Mouse (Mus musculus) thymus, postnatal 10 days (tissue): ENCODE data around the gene Ankdd1b.

Experiments
- DNase-seq, 2 experiments: peaks; one replicate each; pipeline ENCODE4 v3.0.0; 2021; ENCODE audit warnings: low spot score in 2 of 2

Ankdd1b gene

DNA sequence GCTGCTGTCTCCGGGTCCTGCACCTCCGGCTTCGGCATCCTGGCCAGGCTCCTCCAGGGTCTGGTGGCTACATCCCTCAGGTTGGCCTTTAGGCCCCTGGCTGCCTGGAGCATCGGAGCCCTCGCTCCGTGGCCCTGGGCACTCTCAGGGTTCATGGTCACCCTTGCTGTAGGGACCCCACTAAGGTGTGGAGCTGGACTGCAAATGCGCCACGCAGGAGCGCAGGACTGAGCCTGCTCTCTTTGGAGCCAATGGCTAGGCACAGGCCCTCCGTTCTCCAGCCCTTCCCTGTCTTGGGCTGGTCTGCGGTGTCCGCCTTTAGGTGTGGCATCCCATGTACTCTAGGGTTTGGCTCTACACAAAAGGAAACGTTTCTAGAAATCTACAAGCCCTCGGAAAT is at the start of gene Ankdd1b:
Gene Ankdd1b (minus strand): TSS at position 242 of the 400 bp plus-strand sequence.
- DNase-seq, result no peak

DNA sequence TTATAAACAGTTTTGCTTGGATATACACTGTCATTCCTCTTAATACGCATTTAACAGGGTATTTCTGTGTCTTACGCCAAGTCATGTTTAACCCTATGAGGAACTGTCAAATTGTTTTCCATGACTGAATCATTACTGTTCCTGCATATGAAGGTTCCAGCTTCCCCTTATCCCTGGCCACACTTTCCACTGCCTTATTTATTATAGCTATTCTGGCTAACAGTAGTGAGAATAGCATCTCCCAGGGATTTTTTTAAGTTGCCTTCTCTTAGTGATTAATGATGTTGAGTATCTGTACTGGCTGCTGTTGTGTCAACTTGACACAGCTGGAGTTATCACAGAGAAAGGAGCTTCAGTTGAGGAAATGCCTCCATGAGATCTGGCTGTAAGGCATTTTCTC is 46.3 kb upstream of the Ankdd1b start:
- no peak for DNase-seq

DNA sequence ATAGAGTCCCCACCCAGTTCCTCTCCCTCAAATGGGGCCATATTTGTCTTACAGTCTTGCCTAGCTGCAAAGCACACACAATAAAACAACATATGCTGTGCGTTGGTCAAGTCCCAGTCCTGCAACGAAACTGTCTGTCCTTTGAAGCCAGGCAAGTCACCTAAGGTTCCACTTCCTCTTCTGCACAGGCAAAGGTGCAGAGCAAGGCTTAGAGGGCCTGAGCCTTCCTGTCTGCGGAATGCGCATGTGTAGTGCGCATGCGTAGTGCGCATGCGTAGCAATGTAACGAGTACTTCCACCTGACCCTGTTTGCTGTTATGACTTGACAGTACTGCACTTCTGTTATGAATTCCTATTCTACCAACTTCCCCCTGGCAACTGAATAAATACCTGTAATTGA is 45.3 kb upstream of the Ankdd1b start:
- no peak for DNase-seq

DNA sequence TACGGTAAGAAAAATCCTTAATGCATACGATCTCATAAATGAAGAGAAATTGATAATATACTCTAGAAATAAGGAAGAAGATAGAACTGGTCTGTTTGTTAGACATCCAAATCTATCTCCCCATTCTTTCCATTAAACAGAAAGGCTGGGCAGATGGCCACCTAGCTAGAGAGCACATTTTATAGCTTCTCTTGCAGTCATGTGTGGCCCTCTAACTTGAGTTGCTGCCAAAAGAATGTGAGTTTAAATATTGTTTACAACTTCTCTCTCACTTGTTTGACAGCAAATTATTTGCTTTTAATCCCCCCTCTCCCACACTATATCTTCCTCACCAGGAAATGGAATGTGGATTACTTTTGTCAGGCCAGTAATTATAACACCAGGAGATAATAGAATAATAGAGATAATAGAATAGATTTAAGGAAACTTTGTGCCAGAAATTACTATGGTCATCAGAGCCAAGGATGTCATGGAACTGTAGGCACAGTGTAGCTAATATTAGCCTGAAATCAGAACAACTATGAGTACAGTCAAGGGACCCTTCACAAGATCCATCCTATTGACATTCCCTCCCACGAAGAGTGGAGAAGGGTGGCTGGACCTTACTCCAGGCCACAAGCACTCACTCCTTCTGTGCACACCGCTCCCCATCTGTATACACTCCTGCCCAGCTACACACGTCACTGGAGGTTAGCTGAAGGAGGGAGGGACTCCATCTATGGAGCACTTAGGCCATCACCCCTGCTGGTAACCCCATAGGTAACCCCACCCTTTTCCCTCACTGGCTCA is 43.4 kb upstream of the Ankdd1b start:
- DNase-seq, result no peak

DNA sequence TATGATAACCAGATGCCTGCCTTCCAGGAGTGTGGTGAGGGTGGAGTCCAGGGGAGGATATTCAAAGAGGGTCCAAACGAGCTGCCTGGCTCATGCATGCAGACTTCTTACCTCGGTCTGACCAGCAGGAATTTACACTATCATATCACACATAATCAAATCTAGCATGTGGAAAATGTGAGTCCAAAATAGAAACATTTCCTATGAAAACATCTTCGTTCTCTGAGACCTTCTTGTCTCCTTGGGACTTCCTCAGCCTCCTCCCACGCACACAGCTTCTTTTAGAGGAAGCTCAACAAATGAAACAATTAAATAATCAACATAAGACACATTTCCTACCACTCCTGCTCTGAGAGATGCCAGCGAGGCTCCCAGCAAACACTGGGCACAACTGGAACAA is 40.9 kb upstream of the Ankdd1b start:
- DNase-seq, result no peak

DNA sequence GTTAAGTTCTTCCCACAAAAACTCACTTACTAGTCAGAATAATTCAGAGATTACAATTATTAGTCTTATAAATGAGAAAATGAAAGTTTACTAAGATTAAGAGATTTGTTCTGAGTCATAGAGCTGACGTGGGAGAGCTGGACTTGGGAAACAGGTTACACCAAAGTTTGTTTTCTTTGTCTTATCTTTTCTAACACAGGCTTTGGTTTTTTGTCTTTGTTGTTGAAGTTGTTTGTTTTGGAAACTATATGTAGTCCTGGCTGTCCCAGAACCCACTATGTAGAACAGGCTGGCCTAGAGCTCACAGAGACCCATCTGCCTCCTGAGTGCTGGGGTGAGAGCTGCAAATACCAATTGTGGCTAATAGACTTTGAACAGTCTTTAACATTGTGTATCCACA is 40.3 kb upstream of the Ankdd1b start:
- no peak for DNase-seq

DNA sequence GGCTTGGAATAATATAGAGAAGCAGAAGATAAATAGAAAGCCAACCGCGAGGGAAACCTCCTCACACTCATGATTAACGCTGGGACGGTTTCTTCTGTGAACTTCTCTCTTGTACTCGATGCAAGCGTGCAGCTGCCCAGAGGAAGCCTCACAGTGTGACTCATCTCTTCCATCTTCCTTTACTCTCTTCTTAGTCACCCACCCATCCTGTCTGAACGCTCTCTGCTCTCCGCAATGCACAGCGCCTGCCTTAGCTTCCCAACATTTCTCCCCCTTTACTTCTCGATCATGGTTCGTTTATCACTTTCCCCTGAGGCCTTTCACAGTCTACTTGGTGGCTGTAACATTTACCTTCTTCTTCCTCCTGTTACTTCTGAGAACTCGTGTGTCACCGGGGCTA is 39.6 kb upstream of the Ankdd1b start:
- peak in 1 of 2 experiments; percentile 8 for DNase-seq

DNA sequence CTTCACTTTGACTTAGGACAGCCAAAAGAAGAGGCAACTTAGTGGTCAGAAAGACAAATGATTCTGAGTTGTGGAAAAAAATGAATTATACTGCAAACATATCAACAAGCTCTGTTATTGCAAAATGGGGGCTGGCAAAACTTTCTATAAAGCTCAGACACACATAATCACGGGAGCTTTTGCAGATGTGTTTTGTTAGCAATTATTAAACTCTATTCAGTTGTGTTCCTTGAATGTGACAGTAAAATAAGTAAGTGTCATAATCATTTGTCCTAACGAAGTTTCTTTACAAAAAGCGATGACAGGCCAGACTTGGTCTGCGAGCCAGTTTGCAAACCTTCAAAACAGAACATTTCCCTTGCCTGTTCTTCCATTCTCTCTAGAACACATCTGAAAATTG is 36.5 kb upstream of the Ankdd1b start:
- DNase-seq, result no peak

DNA sequence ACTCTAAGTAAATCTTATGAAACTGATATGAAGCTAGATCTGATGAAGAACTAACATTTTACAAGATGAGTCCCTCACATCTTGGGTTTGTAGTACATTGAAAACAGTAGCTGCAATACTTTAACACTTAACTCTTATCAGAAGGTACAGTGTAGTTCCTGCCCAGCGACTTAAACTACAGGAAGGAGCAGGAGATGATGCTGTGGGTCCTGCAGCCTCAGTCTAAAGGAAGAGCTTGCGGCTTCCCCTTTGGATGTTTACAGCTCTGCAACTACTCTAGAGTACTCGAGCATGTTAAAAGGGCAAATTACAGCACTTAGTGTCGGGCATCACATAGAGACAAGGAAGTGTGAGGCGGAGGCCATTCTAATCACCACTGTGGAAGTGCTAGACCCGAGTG is 35.3 kb upstream of the Ankdd1b start:
- DNase-seq, result no peak

DNA sequence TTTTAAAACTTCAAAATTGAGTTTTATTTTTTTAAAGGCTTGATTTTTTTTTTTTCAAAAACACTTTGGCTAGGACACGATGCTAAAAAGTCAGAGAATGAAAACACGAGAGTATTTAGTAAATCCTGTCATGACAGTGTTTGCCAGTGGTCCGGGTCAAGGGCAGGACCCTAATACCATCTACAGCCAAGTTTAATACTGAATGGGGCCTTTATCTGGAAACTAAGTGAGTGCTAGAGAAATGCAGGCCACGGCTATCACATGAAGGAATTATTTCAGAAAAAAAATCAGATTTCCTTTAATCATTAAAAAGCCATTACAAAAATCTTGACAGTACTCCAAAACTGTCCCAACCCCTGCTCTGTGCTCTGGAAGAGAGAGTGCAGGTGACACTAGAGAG is 34.7 kb upstream of the Ankdd1b start:
- DNase-seq, result no peak

DNA sequence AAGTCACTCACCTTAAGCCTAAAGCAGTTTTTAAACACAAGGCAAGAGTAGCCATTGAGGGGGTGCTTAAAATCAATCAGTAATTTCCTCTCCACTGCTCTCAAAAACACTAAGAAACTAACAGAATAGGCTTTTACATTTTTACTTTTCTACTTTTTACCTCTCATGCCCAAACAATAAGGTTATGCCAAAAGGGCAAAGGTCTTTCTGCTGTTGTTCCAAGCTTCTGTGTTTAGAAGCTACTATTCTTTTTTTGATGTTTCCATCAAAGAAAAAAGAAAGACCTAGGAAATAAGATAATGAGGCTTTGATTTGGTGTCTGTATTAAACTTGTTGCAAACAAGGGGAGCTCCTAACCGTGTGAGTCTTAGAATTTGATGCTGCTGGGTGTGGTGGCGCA is 28.9 kb upstream of the Ankdd1b start:
- no peak for DNase-seq

DNA sequence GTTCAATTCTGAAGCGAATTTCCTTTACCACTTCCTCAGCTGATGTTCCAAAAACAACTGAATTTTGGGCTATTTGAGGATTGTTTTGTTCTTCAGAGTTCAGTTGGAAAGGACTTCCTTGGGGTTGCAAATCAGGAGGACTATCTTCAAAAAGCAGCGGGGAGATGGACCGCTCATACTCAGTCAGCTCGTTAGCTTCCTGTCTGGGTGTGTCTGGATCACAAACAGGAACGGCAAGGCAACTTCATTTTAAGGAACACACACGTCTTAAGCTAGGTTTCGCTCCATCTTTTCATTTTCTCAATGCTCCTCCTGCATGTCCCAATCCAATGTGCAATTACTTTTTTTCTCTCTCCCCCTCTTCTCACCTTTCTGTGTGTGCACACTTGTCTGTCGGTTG is 25.6 kb upstream of the Ankdd1b start:
- DNase-seq, result no peak

DNA sequence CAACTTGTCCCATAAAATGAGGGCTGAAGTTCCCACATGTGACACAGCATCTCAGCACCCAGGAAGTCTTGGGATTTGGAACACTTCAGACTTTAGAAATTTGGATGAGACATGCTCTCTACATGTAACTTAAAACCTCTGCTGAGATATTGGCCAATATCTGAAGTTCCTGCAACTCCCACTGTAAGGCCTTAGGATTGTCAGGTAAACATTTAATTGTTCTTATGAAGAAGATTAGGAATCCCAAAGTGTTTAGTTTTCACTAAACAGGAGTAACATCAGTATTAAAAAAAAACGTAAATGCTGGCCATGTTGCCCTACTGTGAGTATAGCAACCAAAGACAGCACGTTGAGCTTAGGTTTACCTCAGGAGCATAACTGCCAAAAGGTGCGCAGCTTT is 19.4 kb upstream of the Ankdd1b start, which contains the start of gene Gm17622:
Gene Gm17622 (plus strand): TSS at position 301 of the 400 bp plus-strand sequence.
- no peak for DNase-seq

DNA sequence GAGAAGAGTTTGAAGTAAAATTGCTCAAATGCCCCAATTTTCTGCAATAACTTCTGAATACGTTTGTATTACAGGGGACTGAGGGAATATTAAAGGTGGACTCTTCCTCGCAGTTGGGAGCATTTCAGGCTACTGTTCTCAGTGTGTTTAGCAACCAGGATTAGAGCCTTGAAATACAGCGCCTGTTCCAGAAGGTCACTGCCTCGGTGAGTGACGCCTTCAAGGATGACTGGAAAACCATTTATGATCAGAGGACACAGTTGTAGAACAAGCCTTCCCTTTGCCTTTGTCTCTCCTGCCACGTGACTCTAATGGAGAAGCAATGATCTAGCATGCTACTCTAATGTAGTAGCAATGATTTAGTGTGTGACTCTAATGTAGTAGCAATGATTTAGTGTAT is 17.0 kb upstream of the Ankdd1b start:
- DNase-seq, result no peak

DNA sequence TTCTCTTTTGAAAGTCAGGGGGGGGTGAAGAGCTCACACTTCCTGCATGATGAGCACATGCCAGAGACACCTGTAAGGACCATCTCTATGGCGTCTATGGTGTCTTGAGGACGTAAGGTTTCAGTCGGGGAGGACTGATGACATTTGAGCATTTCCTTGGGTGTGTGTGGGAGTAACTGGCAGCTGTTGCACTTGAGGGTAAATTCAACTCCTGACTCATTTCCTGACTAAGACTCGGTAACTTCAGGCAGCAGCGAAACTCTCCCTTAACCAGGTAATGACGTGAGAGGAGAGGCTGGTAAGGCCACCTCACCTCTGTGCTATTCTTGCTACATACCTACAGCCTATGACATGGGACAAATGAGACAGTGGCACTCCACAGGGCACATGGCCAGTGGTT is 16.2 kb upstream of the Ankdd1b start:
- DNase-seq, result no peak

DNA sequence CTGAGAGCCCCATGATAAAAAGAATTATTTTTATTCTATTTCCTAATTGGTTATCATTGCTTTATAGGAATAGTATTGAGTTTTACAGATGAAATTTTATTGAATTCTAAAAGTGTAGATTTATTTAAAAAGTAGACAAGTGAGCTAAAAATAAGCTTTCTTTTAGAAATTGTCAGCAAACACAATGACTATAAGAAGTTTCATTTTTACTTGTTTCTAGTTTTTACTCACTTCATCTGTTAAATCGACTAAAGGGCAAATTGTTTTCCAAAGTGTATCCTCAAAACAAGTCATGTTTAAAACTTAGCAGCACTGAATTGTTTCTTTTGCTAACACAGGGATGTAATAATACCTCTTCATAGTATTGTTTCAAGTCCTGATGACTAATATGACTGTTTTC is 8.0 kb upstream of the Ankdd1b start:
- no peak for DNase-seq

DNA sequence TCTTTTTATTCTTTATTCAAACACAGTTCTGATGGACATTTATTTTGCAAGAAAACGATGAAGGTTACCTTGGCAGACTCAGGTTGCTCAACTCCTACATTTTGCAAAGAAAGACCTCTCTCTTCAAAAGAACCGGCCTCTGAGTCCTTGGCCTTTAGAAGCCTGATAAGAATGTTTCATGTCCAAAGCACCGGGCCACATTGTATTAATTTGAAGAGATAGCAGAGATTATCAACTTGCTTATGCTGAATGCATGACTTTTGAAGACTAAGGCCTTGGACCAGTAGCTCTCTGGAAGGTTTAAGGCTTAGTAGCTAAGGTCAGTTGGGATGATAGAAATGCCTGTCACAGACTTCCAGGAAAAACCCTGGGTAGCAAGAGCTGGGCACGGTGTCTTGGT is 6.2 kb upstream of the Ankdd1b start:
- no peak for DNase-seq

DNA sequence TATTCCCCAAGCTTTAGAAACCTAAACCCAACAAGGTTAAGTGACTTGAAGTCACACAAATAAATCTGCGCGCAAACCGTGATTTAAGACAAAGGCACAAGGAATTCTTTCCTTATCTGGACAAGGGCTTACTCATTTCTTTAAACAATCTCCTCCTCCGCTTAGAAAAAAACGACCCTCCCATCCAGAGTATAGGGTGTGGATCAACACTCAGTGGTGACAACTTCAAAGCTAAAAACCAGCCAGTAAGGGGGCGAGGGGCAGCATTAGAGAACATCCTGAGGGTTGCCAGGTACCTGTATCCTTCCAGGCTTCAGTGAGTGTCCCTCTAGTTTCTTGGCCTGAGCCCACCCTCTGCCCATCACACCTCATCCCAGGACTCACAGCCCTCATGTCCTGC is 442 bp downstream of the Ankdd1b start:
- no peak for DNase-seq

DNA sequence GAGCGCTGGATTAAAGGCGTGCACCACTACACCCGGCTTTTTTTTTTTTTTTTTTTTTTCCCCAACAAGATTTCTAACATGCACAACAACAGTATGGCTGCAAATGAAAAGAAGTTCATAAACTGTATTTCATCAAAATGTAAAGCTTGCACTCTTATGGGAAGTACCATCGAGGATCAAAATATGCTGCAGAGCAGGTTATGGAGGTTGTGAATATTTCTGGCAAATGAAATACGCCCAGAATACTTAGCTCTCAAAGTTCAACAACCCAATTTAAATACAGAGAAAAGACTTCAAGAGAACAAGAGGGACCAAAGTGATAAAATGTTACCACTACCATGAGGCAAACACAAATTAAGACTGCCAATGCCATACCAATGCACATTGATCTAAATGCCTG is 2.3 kb downstream of the Ankdd1b start:
- no peak for DNase-seq

DNA sequence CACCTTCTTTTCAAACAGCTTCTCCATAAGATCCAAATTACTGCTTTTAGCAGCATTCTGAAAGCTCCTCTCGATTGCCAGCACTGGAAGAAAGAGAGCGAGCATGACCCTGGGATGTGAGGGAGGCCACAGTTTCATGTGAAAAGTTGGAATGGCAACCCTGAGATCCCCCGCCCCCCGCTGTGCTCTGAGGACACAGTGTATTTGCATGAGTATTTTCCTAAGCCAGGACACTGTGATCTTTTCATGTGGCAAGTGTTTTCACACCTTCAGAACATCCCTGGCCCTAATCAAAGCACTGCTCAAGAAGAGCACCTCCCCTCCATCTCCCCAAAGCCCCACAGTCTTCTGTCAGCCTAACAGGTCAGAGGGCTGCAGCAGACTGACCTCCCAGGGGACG is 5.7 kb downstream of the Ankdd1b start:
- DNase-seq, result no peak

DNA sequence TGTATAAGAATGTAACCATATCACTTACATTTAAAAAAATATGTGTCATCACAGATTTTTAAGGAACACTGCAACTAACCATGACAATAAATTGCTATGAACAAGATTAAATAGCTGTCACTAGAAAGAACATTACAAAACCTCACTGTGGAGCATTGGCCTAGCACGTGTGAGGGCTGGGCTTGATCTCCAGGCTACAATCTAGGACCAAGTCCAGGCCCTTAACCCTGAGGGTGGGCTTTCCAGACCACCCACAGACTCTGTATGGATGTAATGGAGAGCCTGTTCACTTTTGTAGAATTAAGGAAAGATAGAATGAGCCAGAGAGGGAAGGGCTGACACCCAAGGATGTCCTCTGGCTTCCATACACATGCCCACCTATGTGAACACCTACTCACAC is 8.4 kb downstream of the Ankdd1b start:
- no peak for DNase-seq

DNA sequence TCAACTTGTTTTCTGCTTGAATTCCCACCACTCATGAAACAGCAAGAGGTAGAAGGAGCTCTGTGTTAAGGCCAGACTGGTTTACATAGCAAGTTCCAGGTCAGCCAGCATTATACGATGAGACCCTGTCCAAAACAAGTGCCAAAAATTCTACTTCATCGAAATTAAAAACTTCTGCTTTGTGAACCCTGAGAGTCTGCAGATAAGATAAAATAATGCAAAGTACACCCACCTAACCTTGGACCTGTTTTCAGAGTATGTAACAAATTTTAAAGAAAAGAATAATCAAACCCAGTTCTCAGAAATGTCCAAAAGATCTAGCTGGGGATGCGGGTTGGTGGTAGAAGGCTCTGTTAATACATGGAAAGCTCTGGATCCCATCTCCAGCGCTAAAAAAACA is 12.4 kb downstream of the Ankdd1b start:
- no peak for DNase-seq

DNA sequence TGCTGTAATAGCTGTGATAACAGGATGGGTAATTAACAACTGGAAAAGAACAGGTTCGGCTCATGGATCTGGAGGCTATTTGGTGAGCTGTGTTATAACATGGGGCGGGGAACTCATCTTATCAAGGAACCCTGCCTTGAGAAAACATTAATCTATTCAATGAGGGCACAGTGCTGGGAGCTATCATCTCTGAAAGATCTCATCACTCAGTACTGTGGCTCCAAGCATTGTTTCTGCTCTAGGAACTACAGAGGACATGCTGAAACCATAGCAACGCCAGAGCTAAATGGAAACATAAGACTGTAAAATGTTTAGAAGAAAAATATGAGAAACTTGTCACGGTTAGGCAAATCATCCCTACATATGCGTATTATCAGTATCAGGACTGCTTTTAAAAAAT is 13.0 kb downstream of the Ankdd1b start:
- no peak for DNase-seq

DNA sequence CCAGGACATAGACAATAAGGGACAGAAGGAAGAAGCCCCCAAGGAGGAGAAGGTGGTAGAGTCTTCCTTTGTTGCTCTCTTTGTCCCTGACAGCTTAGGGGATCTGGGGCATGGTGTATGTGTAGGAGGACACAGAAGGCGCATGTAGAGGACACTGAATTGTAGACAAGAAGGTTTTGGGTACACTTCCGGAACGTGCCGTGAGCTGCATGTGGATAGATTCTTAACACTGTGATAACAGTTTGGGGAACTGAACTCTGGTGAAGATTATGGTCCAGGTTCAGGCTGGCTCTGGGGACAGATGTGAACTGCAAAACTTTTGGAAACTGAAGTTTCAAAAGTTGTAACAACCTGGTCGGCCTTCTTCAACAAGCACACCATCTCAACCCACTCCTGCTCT is 13.4 kb downstream of the Ankdd1b start:
- DNase-seq, result no peak
